Mouse (Mus musculus): ENCODE measurements around the gene E430018J23Rik. TPM values are rescaled to one million over a fixed set of nuclear protein-coding genes. Genes with fewer than 3 reads are reported as not detected.
"Not testable (repeated sequence)": the region's sequence is repeated elsewhere in the genome, so short reads cannot be mapped to it uniquely, and the experiment has no call there.

Gene E430018J23Rik
- polyA plus RNA-seq, 1 experiment: 7.6 TPM

GRCm38 (mm10) chr7:127362418-127362817 is 31.0 kb downstream of the E430018J23Rik start:
- not testable (repeated sequence) for H3K4me1 ChIP-seq (ENCODE audit: control insufficient read depth, insufficient read depth, low read length)
- WGBS: 13% methylated on average over 13 of the region's 13 CpGs
- DNase-seq: peak; percentile 35
- peak; percentile 26; the same call in 1 of the 2 replicates for TF ChIP-seq CTCF (IDR thresholded peaks at IDR 0.05; ENCODE audit: insufficient read depth, low read length)
- H3K4me3 ChIP-seq (replicated peaks; ENCODE audit: extremely low read depth, low read depth, low read length): peak overlapping the region; percentile 58

- no peaks in the 10 kb centered on the region; the same call in 1 of the 2 replicates for H3K4me1 ChIP-seq (ENCODE audit: control insufficient read depth, insufficient read depth, low read length)
- DNase-seq: no peak
- no peak for TF ChIP-seq CTCF (IDR thresholded peaks at IDR 0.05; ENCODE audit: insufficient read depth, low read length)
- TF ChIP-seq POLR2A (IDR thresholded peaks at IDR 0.05; ENCODE audit: borderline replicate concordance, extremely low read depth, low read depth, low read length): no peak
- WGBS: 45% methylated on average over 13 of the region's 13 CpGs
- H3K4me3 ChIP-seq (replicated peaks; ENCODE audit: extremely low read depth, low read depth, low read length): no peak overlapping the region
Observed at GRCm38 (mm10) chr7:127361449-127361848, 32.0 kb downstream of the E430018J23Rik start.

DNA sequence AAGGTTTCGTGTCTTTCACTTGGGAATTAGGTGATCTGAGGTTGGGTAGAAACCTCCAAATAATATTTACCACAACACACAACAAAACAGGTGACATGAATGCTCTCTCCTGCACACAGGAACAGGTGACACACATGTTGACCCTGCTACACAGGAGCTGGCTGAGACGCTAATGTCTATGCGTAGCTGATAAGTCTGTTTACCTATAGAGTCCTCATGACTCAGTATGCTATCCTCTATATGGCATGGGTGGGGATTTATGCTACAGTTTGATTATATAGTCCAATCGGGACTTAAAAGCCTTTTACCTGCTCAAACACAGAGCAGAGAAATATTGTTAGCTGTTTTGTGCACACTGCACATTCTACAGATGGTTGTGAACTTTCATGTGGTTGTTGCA is 33.2 kb downstream of the E430018J23Rik start:
- 55% methylated on average over 4 of the region's 4 CpGs for WGBS

DNA sequence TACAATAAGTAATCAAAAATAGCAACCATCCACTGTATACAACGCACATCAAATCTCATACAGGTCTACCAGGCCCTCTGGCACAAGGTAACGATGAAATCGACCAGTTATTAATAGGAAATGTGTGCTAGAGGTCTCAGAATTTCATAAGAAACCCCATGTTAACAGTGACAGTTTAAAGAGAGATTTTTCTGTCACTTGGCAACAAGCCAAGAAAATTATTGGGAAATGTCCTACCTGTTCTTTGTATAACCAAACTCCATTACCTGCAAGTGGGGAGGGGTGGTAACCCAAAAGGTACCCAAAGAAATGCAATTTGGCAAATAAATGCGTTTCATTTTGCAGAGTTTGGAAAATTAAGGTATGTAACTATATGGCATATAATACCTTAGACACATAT is 35.0 kb downstream of the E430018J23Rik start:
- no peak for TF ChIP-seq POLR2A (IDR thresholded peaks at IDR 0.05; ENCODE audit: borderline replicate concordance, extremely low read depth, low read depth, low read length)
- TF ChIP-seq CTCF (IDR thresholded peaks at IDR 0.05; ENCODE audit: insufficient read depth, low read length): no peak
- Histone ChIP-seq H3K4me3 (replicated peaks; ENCODE audit: extremely low read depth, low read depth, low read length) (no peak overlapping the region), H3K4me1 (ENCODE audit: control insufficient read depth, insufficient read depth, low read length) (no peaks in the 10 kb centered on the region; the same call in 1 of the 2 replicates)
- WGBS: 66% methylated on average over 4 of the region's 4 CpGs
- DNase-seq: no peak

More for the DNA sequence above, 33.2 kb downstream of the E430018J23Rik start:
- no peaks in the 10 kb centered on the region; the same call in 1 of the 2 replicates for H3K4me1 ChIP-seq (ENCODE audit: control insufficient read depth, insufficient read depth, low read length)
- TF ChIP-seq CTCF (IDR thresholded peaks at IDR 0.05; ENCODE audit: insufficient read depth, low read length) (no peak), POLR2A (IDR thresholded peaks at IDR 0.05; ENCODE audit: borderline replicate concordance, extremely low read depth, low read depth, low read length) (no peak)
- H3K4me3 ChIP-seq (replicated peaks; ENCODE audit: extremely low read depth, low read depth, low read length): no peak overlapping the region
- DNase-seq: no peak

GRCm38 (mm10) chr7:127357871-127358270 is 35.6 kb downstream of the E430018J23Rik start:
- TF ChIP-seq POLR2A (IDR thresholded peaks at IDR 0.05; ENCODE audit: borderline replicate concordance, extremely low read depth, low read depth, low read length): no peak
- TF ChIP-seq CTCF (IDR thresholded peaks at IDR 0.05; ENCODE audit: insufficient read depth, low read length): no peak
- Histone ChIP-seq H3K4me3 (replicated peaks; ENCODE audit: extremely low read depth, low read depth, low read length) (no peak overlapping the region), H3K4me1 (ENCODE audit: control insufficient read depth, insufficient read depth, low read length) (no peaks in the 10 kb centered on the region; the same call in 1 of the 2 replicates)
- 50% methylated on average over 2 of the region's 2 CpGs for whole genome bisulfite sequencing
- DNase-seq: no peak

DNA sequence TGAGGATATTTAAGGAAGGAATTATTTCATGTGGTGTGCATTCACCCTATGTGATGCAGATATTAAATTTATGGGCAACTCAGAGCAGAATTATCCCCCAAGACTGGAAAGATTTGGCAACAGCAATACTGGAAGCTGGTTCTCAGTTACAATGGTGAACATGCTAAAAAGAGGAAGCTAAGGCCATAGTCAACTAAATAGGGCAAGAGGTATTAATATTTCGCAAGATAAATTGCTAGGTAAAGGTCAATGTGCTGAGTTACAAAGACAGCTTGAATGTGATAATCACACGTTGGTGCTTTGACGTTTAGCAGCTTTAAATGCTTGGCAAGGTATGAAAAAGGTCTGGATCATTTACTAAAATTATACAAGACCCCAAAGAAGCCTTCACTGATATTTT is 37.6 kb downstream of the E430018J23Rik start:
- Histone ChIP-seq H3K4me3 (replicated peaks; ENCODE audit: extremely low read depth, low read depth, low read length) (no peak overlapping the region), H3K4me1 (ENCODE audit: control insufficient read depth, insufficient read depth, low read length) (no peaks in the 10 kb centered on the region)
- DNase-seq: no peak
- WGBS: 64% methylated on average over 3 of the region's 3 CpGs
- TF ChIP-seq POLR2A (IDR thresholded peaks at IDR 0.05; ENCODE audit: borderline replicate concordance, extremely low read depth, low read depth, low read length) (no peak), CTCF (IDR thresholded peaks at IDR 0.05; ENCODE audit: insufficient read depth, low read length) (no peak)

- TF ChIP-seq POLR2A (IDR thresholded peaks at IDR 0.05; ENCODE audit: borderline replicate concordance, extremely low read depth, low read depth, low read length) (no peak), CTCF (IDR thresholded peaks at IDR 0.05; ENCODE audit: insufficient read depth, low read length) (no peak)
- 72% methylated on average over 5 of the region's 5 CpGs for WGBS
- DNase-seq: no peak
- no peak overlapping the region for H3K4me3 ChIP-seq (replicated peaks; ENCODE audit: extremely low read depth, low read depth, low read length)
- H3K4me1 ChIP-seq (ENCODE audit: control insufficient read depth, insufficient read depth, low read length): no peaks in the 10 kb centered on the region; the same call in 1 of the 2 replicates
Observed at GRCm38 (mm10) chr7:127351230-127352004, 42.0 kb downstream of the E430018J23Rik start.

DNA sequence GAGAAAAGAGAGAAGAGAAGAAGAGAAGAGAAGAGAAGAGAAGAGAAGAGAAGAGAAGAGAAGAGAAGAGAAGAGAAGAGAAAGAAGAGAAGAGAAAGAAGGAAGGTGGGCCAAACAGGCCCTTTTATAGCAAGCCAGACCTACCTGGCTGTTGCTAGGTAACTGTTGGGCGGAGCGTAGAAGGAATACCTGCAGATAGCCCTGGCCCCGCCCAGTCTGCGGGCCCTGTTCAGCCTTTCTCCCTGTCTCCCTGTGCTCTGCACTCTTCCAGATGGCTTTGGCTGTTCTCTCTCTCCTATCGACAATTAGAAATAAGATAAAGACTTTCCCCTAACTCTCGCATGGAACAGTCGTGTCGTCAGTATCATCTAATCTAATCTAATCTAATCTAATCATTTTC is 46.8 kb downstream of the E430018J23Rik start:
- no peaks in the 10 kb centered on the region; the same call in 1 of the 2 replicates for H3K4me1 ChIP-seq (ENCODE audit: control insufficient read depth, insufficient read depth, low read length)
- DNase-seq: peak; percentile 64
- no peak overlapping the region for H3K4me3 ChIP-seq (replicated peaks; ENCODE audit: extremely low read depth, low read depth, low read length)
- TF ChIP-seq POLR2A (IDR thresholded peaks at IDR 0.05; ENCODE audit: borderline replicate concordance, extremely low read depth, low read depth, low read length): no peak
- TF ChIP-seq CTCF (IDR thresholded peaks at IDR 0.05; ENCODE audit: insufficient read depth, low read length): no peak
- 34% methylated on average over 8 of the region's 8 CpGs for WGBS

DNA sequence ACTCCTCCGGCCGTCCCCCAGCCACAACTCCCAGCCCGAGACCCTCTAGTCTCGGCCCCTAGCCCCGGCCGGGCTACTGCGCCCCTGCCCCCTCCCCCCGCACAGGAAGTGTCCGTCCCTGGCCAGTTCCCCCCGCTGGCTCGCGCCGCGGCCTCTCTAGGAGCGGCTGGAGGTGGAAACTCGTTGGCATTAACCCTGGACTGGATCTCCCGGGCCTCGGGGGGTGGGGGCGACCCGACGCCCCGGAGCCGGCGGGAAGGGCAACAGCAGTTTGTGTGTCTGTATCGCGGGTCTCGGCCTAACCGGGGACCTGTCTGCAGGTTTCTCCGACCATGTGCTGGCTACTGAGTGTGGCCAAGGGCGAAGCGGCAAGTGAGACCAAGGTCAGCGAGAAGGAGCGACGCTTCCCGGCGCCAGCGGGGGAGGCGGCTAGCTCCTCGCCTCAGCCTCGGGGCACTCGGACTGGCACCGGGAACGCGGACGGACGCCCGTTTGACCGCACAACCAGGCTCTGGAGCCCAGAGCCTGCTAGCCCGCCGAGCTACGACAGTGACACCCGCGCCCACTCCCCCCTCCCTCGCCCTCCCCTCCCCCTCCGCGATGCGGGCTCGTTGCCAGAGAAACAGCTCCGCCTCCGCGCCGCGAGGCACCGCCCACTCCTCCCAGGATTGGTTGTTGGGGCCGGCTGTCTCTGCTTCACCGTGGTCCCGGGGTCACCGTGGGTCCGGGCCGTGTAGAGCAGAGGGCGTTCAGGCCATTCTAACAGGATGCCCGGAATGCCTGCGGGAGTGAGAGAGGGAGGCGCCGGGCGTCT is 47.7 kb downstream of the E430018J23Rik start, which contains the start of gene Zfp768:
Zfp768 (minus strand) TSS at position 78 of the 814 bp plus-strand sequence.
- TF ChIP-seq POLR2A (IDR thresholded peaks at IDR 0.05; ENCODE audit: borderline replicate concordance, extremely low read depth, low read depth, low read length) (peak; percentile 74; the same call in 1 of the 2 replicates), CTCF (IDR thresholded peaks at IDR 0.05; ENCODE audit: insufficient read depth, low read length) (no peak)
- under 1% methylated on average over 73 of the region's 76 CpGs for whole genome bisulfite sequencing

More for the DNA sequence above, 47.7 kb downstream of the E430018J23Rik start, which contains the start of gene Zfp768:
- peak; percentile 96 for DNase-seq
- no peaks in the 10 kb centered on the region; the same call in 1 of the 2 replicates for H3K4me1 ChIP-seq (ENCODE audit: control insufficient read depth, insufficient read depth, low read length)
- H3K4me3 ChIP-seq (replicated peaks; ENCODE audit: extremely low read depth, low read depth, low read length): peak within 1 kb of the TSS; percentile 89
